13 mouse cellular contexts compared by ENCODE assay signal in genomic region chr8:10992081-10992480, GRCm38 (mm10). TPM values are rescaled to one million over a fixed set of nuclear protein-coding genes. Genes with fewer than 3 reads are reported as not detected.
DNase-seq lines count a peak whose midpoint lies in the region; ATAC-seq and TF ChIP-seq lines count a peak whose summit lies in the region.
"Had no signal": no experiment of that assay in that cellular context is flagged by ENCODE, and none has a peak within 500 bp of the region (broad histone marks: within the 10 kb centered on the region; RNA-seq: fewer than 3 reads in every experiment).

No protein-coding gene starts in this region.

- peak overlapping the region; percentile 14; the same call in 1 of the 2 replicates for H3K27ac ChIP-seq in heart, embryonic 16.5 days (ENCODE audit: low read length)
- peak overlapping the region; percentile 100 for H3K27ac ChIP-seq in MEL (ENCODE audit: control insufficient read depth, low read depth, low read length)
- peak overlapping the region; percentile 44 for H3K27ac ChIP-seq in hindbrain, embryonic 13.5 days
- 0 out of 2 replicates have a peak overlapping the region, but pooled peaks have one; percentile 78 for H3K27ac ChIP-seq in midbrain, embryonic 10.5 days (replicated peaks)
- H3K27ac ChIP-seq in thymus, adult 2 months (ENCODE audit: control insufficient read depth, insufficient read depth, low read length), result no peak overlapping the region
- H3K27ac ChIP-seq: intestine, embryonic 15.5 days had no signal

- no peak overlapping the region for H3K4me2 ChIP-seq in heart, embryonic 16.5 days (ENCODE audit: low read depth, low read length)
- H3K4me2 ChIP-seq in hindbrain, embryonic 13.5 days, result no peak overlapping the region
- H3K4me2 ChIP-seq: intestine, embryonic 15.5 days; limb, embryonic 13.5 days had no signal

- ATAC-seq in heart, embryonic 16.5 days (replicated peaks; ENCODE audit: extremely low read depth, insufficient read depth, low FRiP score), result no peak
- 0 out of 2 replicates have a peak, but pooled peaks have one; percentile 30 for ATAC-seq in hindbrain, embryonic 13.5 days (ENCODE audit: low FRiP score)
- no peak for ATAC-seq in cerebellum, adult (ENCODE audit: insufficient number of reproducible peaks, low FRiP score, low TSS enrichment)
- ATAC-seq: intestine, embryonic 15.5 days had no signal

- TF ChIP-seq EP300 in MEL (IDR thresholded peaks at IDR 0.05; ENCODE audit: low read depth in 1 of 2, low read length in 2 of 2), result peak in 1 of 2 experiments; percentile 46; a peak in 2 of 4 replicates

- H3K9me3 ChIP-seq in heart, embryonic 16.5 days (replicated peaks; ENCODE audit: control insufficient read depth, low read length), result no peaks in the 10 kb centered on the region
- H3K9me3 ChIP-seq in MEL (replicated peaks; ENCODE audit: insufficient read depth, low read length), result no peaks in the 10 kb centered on the region
- H3K9me3 ChIP-seq in hindbrain, embryonic 13.5 days, result no peaks in the 10 kb centered on the region
- peaks cover 14% of the 10 kb centered on the region for H3K9me3 ChIP-seq in midbrain, embryonic 10.5 days (replicated peaks)
- H3K9me3 ChIP-seq: intestine, embryonic 15.5 days; limb, embryonic 13.5 days had no signal

- 75% methylated on average over 8 of the region's 8 CpGs for WGBS in heart, embryonic 16.5 days
- 55% methylated on average over 8 of the region's 8 CpGs for WGBS in hindbrain, embryonic 13.5 days
- 80% methylated on average over 8 of the region's 8 CpGs for WGBS in midbrain, embryonic 10.5 days
- 83% methylated on average over 8 of the region's 8 CpGs for WGBS in thymus, adult 2 months

- H3K79me2 ChIP-seq in MEL (ENCODE audit: control insufficient read depth, insufficient read depth, low read length, poor library complexity), result peaks cover 69% of the 10 kb centered on the region

- no peak for DNase-seq in heart, adult 11 months
- DNase-seq in MEL (ENCODE audit: low read depth, low spot score), result peak; percentile 76
- DNase-seq in midbrain, embryonic 10.5 days (ENCODE audit: low spot score), result no peak
- no peak for DNase-seq in thymus, adult 2 months
- DNase-seq in layer of hippocampus, adult 8-10 months (ENCODE audit: low spot score in 2 of 2), result no peak
- DNase-seq: adrenal gland, postnatal 36 days; cerebellum, adult 18-20 months; thymus, postnatal 14 days had no signal

- TF ChIP-seq CTCF in MEL (IDR thresholded peaks at IDR 0.05 in 2 of 3, conservative IDR thresholded peaks at IDR 0.05 in 1 of 3; ENCODE audit: control insufficient read depth in 1 of 3, insufficient read depth in 1 of 3, low read depth in 2 of 3, low read length in 3 of 3, poor library complexity in 1 of 3, severe bottlenecking in 1 of 3), result no peak
- TF ChIP-seq CTCF in thymus, adult 2 months (IDR thresholded peaks at IDR 0.05; ENCODE audit: borderline replicate concordance, control insufficient read depth, extremely low read depth, insufficient read depth, low read length, poor library complexity), result no peak

- no peak overlapping the region for H3K4me3 ChIP-seq in heart, embryonic 16.5 days (ENCODE audit: low read length)
- H3K4me3 ChIP-seq in MEL (ENCODE audit: control insufficient read depth in 1 of 2, insufficient read depth in 1 of 2, low read depth in 2 of 2, low read length in 2 of 2), result 0 out of 4 replicates have a peak overlapping the region, but pooled peaks have one; percentile 3 to 6
- H3K4me3 ChIP-seq in hindbrain, embryonic 13.5 days, result no peak overlapping the region
- no peak overlapping the region for H3K4me3 ChIP-seq in midbrain, embryonic 10.5 days
- H3K4me3 ChIP-seq in thymus, adult 2 months (ENCODE audit: control insufficient read depth, insufficient read depth, low read length), result no peak overlapping the region
- H3K4me3 ChIP-seq: intestine, embryonic 15.5 days; limb, embryonic 13.5 days had no signal

- no peak for TF ChIP-seq RAD21 in MEL (IDR thresholded peaks at IDR 0.05; ENCODE audit: low read depth, low read length)

- H3K4me1 ChIP-seq in heart, embryonic 16.5 days (ENCODE audit: control insufficient read depth, insufficient read depth, low read length), result peaks cover 54% of the 10 kb centered on the region
- peaks cover 31 to 73% of the 10 kb centered on the region in 2 experiments for H3K4me1 ChIP-seq in MEL (ENCODE audit: control insufficient read depth in 1 of 2, insufficient read depth in 2 of 2, low read length in 2 of 2)
- peaks cover 53% of the 10 kb centered on the region for H3K4me1 ChIP-seq in hindbrain, embryonic 13.5 days (replicated peaks)
- peaks cover 77% of the 10 kb centered on the region for H3K4me1 ChIP-seq in midbrain, embryonic 10.5 days
- H3K4me1 ChIP-seq in thymus, adult 2 months (replicated peaks; ENCODE audit: control insufficient read depth, insufficient read depth, low read length), result peaks cover 15% of the 10 kb centered on the region

- no peaks in the 10 kb centered on the region for H3K27me3 ChIP-seq in heart, embryonic 16.5 days (ENCODE audit: control insufficient read depth, insufficient read depth, low read length)
- H3K27me3 ChIP-seq in MEL (ENCODE audit: control insufficient read depth in 1 of 2, insufficient read depth in 2 of 2, low read length in 2 of 2), result no peaks in the 10 kb centered on the region
- no peaks in the 10 kb centered on the region for H3K27me3 ChIP-seq in hindbrain, embryonic 13.5 days
- no peaks in the 10 kb centered on the region for H3K27me3 ChIP-seq in midbrain, embryonic 10.5 days (ENCODE audit: low read depth, poor library complexity, severe bottlenecking)
- H3K27me3 ChIP-seq in thymus, adult 2 months (ENCODE audit: control insufficient read depth, insufficient read depth, low read length), result no peaks in the 10 kb centered on the region
- H3K27me3 ChIP-seq: intestine, embryonic 15.5 days; limb, embryonic 13.5 days had no signal

- TF ChIP-seq POLR2A in MEL (IDR thresholded peaks at IDR 0.05; ENCODE audit: control insufficient read depth in 1 of 2, insufficient read depth in 1 of 2, low read depth in 1 of 2, low read length in 2 of 2, poor library complexity in 1 of 2), result no peak
- no peak for TF ChIP-seq POLR2A in thymus, adult 2 months (IDR thresholded peaks at IDR 0.05; ENCODE audit: control insufficient read depth, extremely low read depth, insufficient read depth, low read length, poor library complexity)

- H3K9ac ChIP-seq in heart, embryonic 16.5 days (ENCODE audit: low read length), result no peak overlapping the region; the same call in 1 of the 2 replicates
- peak overlapping the region; percentile 87 for H3K9ac ChIP-seq in MEL (ENCODE audit: control insufficient read depth, low read depth, low read length, poor library complexity, severe bottlenecking)
- H3K9ac ChIP-seq in hindbrain, embryonic 13.5 days, result no peak overlapping the region
- H3K9ac ChIP-seq: intestine, embryonic 15.5 days; limb, embryonic 13.5 days had no signal

- H3K36me3 ChIP-seq in heart, embryonic 16.5 days (ENCODE audit: control insufficient read depth, insufficient read depth), result peaks cover 7% of the 10 kb centered on the region; the same call in 1 of the 2 replicates
- peaks cover 0 to 78% of the 10 kb centered on the region in 2 experiments; a peak in 2 of 4 replicates for H3K36me3 ChIP-seq in MEL (ENCODE audit: control insufficient read depth in 1 of 2, insufficient read depth in 2 of 2, low read length in 2 of 2)
- H3K36me3 ChIP-seq in hindbrain, embryonic 13.5 days, result 0 out of 2 replicates have a peak, but pooled peaks cover 2% of the 10 kb centered on the region
- H3K36me3 ChIP-seq in midbrain, embryonic 10.5 days, result peaks cover 58% of the 10 kb centered on the region
- no peaks in the 10 kb centered on the region for H3K36me3 ChIP-seq in thymus, adult 2 months (ENCODE audit: control insufficient read depth, insufficient read depth, low read length)
- H3K36me3 ChIP-seq: intestine, embryonic 15.5 days had no signal

TF ChIP-seq in MEL, 35 proteins besides CTCF, POLR2A, EP300 and RAD21 (continues in another document):
- TF ChIP-seq CHD2 (IDR thresholded peaks at IDR 0.05; ENCODE audit: low read length) (no peak), MYC (IDR thresholded peaks at IDR 0.05; ENCODE audit: low read depth, low read length) (0 out of 2 replicates have a peak, but pooled peaks have one; percentile 36), E2F4 (IDR thresholded peaks at IDR 0.05; ENCODE audit: borderline replicate concordance, low read depth, low read length) (no peak), CHD1 (IDR thresholded peaks at IDR 0.05; ENCODE audit: low read depth, low read length) (no peak), RCOR1 (IDR thresholded peaks at IDR 0.05; ENCODE audit: low read depth, low read length) (no peak), ETS1 (IDR thresholded peaks at IDR 0.05; ENCODE audit: low read depth, low read length) (peak; percentile 90), HCFC1 (IDR thresholded peaks at IDR 0.05; ENCODE audit: low read depth, low read length) (no peak), JUND (IDR thresholded peaks at IDR 0.05; ENCODE audit: low read depth, low read length) (no peak), USF1 (IDR thresholded peaks at IDR 0.05; ENCODE audit: low read depth, low read length) (no peak), ZC3H11A (IDR thresholded peaks at IDR 0.05; ENCODE audit: low read depth, low read length) (no peak), GABPA (IDR thresholded peaks at IDR 0.05; ENCODE audit: low read depth, low read length) (no peak), KAT2A (conservative IDR thresholded peaks at IDR 0.05; ENCODE audit: low read depth, low read length) (no peak), USF2 (IDR thresholded peaks at IDR 0.05; ENCODE audit: borderline replicate concordance in 1 of 2, insufficient read depth in 1 of 2, low read depth in 1 of 2, low read length in 2 of 2) (no peak), ZKSCAN1 (IDR thresholded peaks at IDR 0.05; ENCODE audit: low read depth, low read length) (no peak), NELFE (IDR thresholded peaks at IDR 0.05; ENCODE audit: low read depth, low read length) (no peak), UBTF (IDR thresholded peaks at IDR 0.05; ENCODE audit: borderline replicate concordance, insufficient read depth, low read depth, low read length) (no peak), MYB (IDR thresholded peaks at IDR 0.05; ENCODE audit: low read depth, low read length) (no peak), GATA1 (IDR thresholded peaks at IDR 0.05; ENCODE audit: low read depth, low read length) (no peak), MXI1 (IDR thresholded peaks at IDR 0.05; ENCODE audit: low read depth, low read length) (peak; percentile 57; the same call in 1 of the 2 replicates)

RNA-seq across cellular contexts. Expression of gene Irs2, which starts 16.2 kb away (rescaled TPM):
- 2.3 and 2.9 TPM in 2 replicates for polyA plus RNA-seq in heart, embryonic 16.5 days (2015; fragmentation: Nextera tagmentation; extraction: Ambion mirVana)
- total RNA-seq in MEL (2012; rRNA removed), result 12.4 and 16.4 TPM in 2 replicates
- 10 to 100 TPM in 1 of 2 experiments, not detected in 1; 23.1 TPM for polyA plus RNA-seq in MEL (2012; ENCODE audit: insufficient read depth in 1 of 2, insufficient read length in 2 of 2, low read depth in 1 of 2, low replicate concordance in 2 of 2, missing spikeins in 1 of 2)
- 4.5 and 4.6 TPM in 2 replicates for polyA plus RNA-seq in hindbrain, embryonic 13.5 days (2015; fragmentation: Nextera tagmentation; extraction: Ambion mirVana)
- 5.6 and 5.9 TPM in 2 replicates for polyA plus RNA-seq in midbrain, embryonic 10.5 days (2016; fragmentation: Nextera tagmentation; extraction: Ambion mirVana)
- 17.1 and 20.4 TPM in 2 replicates for polyA plus RNA-seq in thymus, adult 2 months (2012; rRNA removed)
- total RNA-seq in layer of hippocampus, adult 8-10 months (2022), result 10 to 100 TPM; 54.1 to 72.4 (median 64.9) TPM

Comparison
In these comparisons a context has a peak if more than half of its experiments do, and no peak if none do; other contexts are left out.
1. H3K4me3 ChIP-seq: peak in MEL (2 of 2); none in heart, embryonic 16.5 days (single experiment), hindbrain, embryonic 13.5 days (single experiment), midbrain, embryonic 10.5 days (single experiment) and thymus, adult 2 months (single experiment).